Mouse (Mus musculus): ENCODE results near the gene Vmn2r95.
"Not testable (repeated sequence)": the region's sequence is repeated elsewhere in the genome, so short reads cannot be mapped to it uniquely, and the experiment has no call there.

The Vmn2r95 gene

DNA sequence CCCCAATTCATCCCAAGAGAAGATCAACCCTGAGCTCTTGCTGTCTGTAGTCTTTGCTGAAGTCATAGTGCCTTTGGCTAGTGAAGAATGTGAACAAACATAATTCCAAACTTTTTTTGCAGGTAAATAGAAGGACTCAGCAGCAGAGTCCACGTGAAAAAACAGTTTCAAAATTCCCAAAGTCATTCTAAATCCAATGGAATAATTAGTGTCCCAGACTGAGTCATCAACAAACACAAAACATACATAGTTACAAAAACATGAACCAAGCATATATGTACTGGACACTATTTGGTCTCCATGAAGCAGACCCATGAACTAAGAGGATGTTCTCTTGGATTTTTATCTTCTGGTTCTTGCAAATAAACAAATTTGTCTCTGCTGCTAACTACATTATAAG lies at the start of gene Vmn2r95:
Gene Vmn2r95 (plus strand): TSS at position 301 of the 400 bp plus-strand sequence.
- no peak for DNase-seq (ENCODE audit: low read depth, low spot score)

DNA sequence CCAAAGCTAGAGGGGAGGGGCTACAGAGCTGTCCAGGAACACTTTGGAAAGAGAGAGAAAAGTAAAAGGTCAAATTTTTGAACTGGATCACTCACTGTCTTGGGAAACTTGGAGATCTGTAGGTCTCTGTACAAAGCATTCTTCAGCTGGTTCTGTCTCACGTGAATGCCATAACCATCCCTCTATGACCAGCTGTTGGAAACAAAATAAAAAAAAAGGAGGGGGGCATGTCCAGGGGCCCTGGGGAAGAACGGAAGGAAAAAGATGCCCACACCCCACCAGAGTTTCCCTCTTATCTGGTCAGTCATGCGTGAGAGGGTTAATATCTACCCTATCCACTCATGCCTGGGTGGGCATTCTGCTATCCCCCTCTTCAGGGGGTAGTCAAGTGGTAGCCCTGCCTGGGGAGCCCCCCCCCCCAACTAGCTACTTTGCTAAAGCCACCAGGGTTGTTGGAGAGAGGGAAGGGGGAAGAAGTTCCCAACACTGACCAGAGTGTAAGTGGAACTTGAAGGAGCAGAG lies 31.8 kb downstream of the Vmn2r95 start:
- no peak for DNase-seq (ENCODE audit: low read depth, low spot score)

- not testable (repeated sequence) for DNase-seq (ENCODE audit: low read depth, low spot score)
Measured at GRCm38 (mm10) chr17:18458126-18458634, 34.3 kb downstream of the Vmn2r95 start.

DNA sequence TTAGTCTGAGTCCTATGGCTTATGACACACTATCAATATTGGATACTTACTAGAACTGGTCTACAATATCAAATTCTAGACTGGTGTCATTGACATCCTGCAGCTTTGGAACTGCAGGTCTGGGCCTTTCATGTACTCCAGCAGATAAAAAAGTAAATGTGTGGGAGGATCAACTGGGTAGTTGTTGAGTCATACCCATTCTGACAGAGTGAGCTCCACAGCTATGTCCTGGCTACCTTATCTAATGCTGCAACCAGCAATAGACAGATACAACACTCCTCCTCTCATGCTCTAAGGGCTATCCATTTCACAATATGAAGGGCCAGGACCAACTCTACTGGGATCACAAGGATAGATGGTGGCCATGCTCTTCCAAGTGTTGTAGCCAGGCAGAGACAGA lies 38.8 kb downstream of the Vmn2r95 start:
- DNase-seq (ENCODE audit: low read depth, low spot score) = no peak

DNA sequence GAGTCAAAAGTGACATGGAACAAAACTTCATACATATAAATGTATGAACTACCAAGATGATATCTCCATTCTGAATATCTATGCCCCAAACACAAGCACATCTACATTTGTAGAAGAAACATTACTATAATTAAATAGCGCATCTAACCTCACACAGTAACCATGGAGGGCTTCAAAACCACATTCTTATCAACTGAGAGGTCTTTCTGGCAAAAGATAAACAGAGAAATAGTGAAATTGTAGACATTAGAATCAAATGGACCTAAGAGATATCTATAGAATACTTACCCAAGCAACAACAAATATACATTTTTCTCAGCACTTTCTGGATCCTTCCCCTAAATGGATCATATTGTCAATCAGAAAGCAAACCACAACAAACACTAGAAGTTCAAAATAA lies 56.0 kb downstream of the Vmn2r95 start:
- no peak for DNase-seq (ENCODE audit: low read depth, low spot score)
